Comparison of ENCODE assay signal across 8 mouse cellular contexts in the genomic region with DNA sequence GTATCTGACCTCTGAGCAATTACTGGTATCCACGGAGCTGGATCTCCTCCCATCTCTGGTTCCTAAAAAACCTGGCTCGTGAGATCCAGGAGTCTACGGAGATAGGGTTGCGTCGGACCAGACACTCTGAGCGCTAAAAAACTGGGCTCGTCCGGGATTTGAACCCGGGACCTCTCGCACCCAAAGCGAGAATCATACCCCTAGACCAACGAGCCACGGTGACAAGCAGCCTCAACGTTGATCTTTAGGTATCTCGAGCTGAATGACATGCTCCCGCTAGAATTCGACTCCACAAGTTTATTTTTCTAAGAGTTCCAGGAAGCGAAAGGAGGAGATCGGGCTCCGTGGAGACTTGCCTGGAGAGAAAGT. TPM values are rescaled to one million over a fixed set of nuclear protein-coding genes. Genes with fewer than 3 reads are reported as not detected.
A peak's percentile ranks its signal among the peaks of the same experiment; 100 is the strongest.
DNase-seq lines count a peak whose midpoint lies in the region; ATAC-seq and TF ChIP-seq lines count a peak whose summit lies in the region.

No protein-coding gene starts in this region.

- peaks cover 18% of the 10 kb centered on the region for H3K4me1 ChIP-seq in testis, adult 2 months (ENCODE audit: control insufficient read depth, insufficient read depth, low read length)
- peaks cover 15% of the 10 kb centered on the region; the same call in 1 of the 2 replicates for H3K4me1 ChIP-seq in intestine, embryonic 15.5 days (replicated peaks)
- H3K4me1 ChIP-seq in limb, embryonic 13.5 days, result peaks cover 20% of the 10 kb centered on the region
- H3K4me1 ChIP-seq in midbrain, embryonic 14.5 days (ENCODE audit: control insufficient read depth, insufficient read depth, low read length), result no peaks in the 10 kb centered on the region

- H3K9me3 ChIP-seq in intestine, embryonic 15.5 days, result no peaks in the 10 kb centered on the region
- H3K9me3 ChIP-seq in limb, embryonic 13.5 days, result no peaks in the 10 kb centered on the region
- H3K9me3 ChIP-seq in midbrain, embryonic 14.5 days (ENCODE audit: control insufficient read depth, low read length), result no peaks in the 10 kb centered on the region

- peak overlapping the region; percentile 69 for H3K27ac ChIP-seq in testis, adult 2 months (ENCODE audit: control insufficient read depth, insufficient read depth, low read depth, low read length)
- H3K27ac ChIP-seq in intestine, embryonic 15.5 days, result peak overlapping the region; percentile 82
- peak overlapping the region; percentile 63; the same call in 1 of the 2 replicates for H3K27ac ChIP-seq in limb, embryonic 13.5 days
- H3K27ac ChIP-seq in midbrain, embryonic 14.5 days (replicated peaks; ENCODE audit: low read depth, low read length), result no peak overlapping the region; the same call in 1 of the 2 replicates

- TF ChIP-seq CTCF in testis, adult 2 months (IDR thresholded peaks at IDR 0.05; ENCODE audit: control insufficient read depth, insufficient read depth, insufficient replicate concordance, low read depth, low read length), result no peak

- intact Hi-C loops in gastrocnemius, postnatal 14 days (cut with DNase I; ENCODE audit: low total_unique reads), result no loop called here

- H3K27me3 ChIP-seq in testis, adult 2 months (ENCODE audit: control insufficient read depth, insufficient read depth, low read length), result peaks cover 6% of the 10 kb centered on the region; the same call in 1 of the 2 replicates
- H3K27me3 ChIP-seq in intestine, embryonic 15.5 days (replicated peaks), result no peaks in the 10 kb centered on the region
- H3K27me3 ChIP-seq in limb, embryonic 13.5 days, result peaks cover 11% of the 10 kb centered on the region; the same call in 1 of the 2 replicates
- H3K27me3 ChIP-seq in midbrain, embryonic 14.5 days (ENCODE audit: control insufficient read depth, insufficient read depth, low read length), result peaks cover 2% of the 10 kb centered on the region; the same call in 1 of the 2 replicates

- H3K4me3 ChIP-seq in testis, adult 2 months (ENCODE audit: control insufficient read depth, low read depth, low read length), result peak overlapping the region; percentile 93
- H3K4me3 ChIP-seq in intestine, embryonic 15.5 days (replicated peaks), result peak overlapping the region; percentile 65
- H3K4me3 ChIP-seq in limb, embryonic 13.5 days, result peak overlapping the region; percentile 69
- peak overlapping the region; percentile 57 for H3K4me3 ChIP-seq in midbrain, embryonic 14.5 days (replicated peaks; ENCODE audit: low read depth, low read length)

- no peak for DNase-seq in testis, postnatal 14 days (ENCODE audit: low spot score)
- DNase-seq in embryo, embryonic 10 days (ENCODE audit: low spot score), result peak; percentile 91
- peak; percentile 53 for DNase-seq in gastrocnemius, postnatal 14 days
- DNase-seq in midbrain, embryonic 14.5 days, result peak; percentile 87
- peak; percentile 61 to 80 for DNase-seq in spleen, adult 18-20 months

- peak overlapping the region; percentile 70 for H3K9ac ChIP-seq in intestine, embryonic 15.5 days
- peak overlapping the region; percentile 73 for H3K9ac ChIP-seq in limb, embryonic 13.5 days
- H3K9ac ChIP-seq in midbrain, embryonic 14.5 days (replicated peaks; ENCODE audit: low read length), result peak overlapping the region; percentile 55; the same call in 1 of the 2 replicates

- peak; percentile 50 for ATAC-seq in intestine, embryonic 15.5 days
- peak; percentile 51 for ATAC-seq in limb, embryonic 13.5 days (ENCODE audit: low FRiP score, low read depth)
- ATAC-seq in midbrain, embryonic 14.5 days (ENCODE audit: low FRiP score, low TSS enrichment), result peak; percentile 35; the same call in 1 of the 2 replicates

- under 1% methylated on average over 20 of the region's 20 CpGs for WGBS in intestine, embryonic 15.5 days
- WGBS in limb, embryonic 13.5 days, result 2% methylated on average over 20 of the region's 20 CpGs
- 1% methylated on average over 20 of the region's 20 CpGs for WGBS in midbrain, embryonic 14.5 days

- H3K4me2 ChIP-seq in intestine, embryonic 15.5 days (replicated peaks), result peak overlapping the region; percentile 54
- H3K4me2 ChIP-seq in limb, embryonic 13.5 days (replicated peaks), result peak overlapping the region; percentile 64
- peak overlapping the region; percentile 61 for H3K4me2 ChIP-seq in midbrain, embryonic 14.5 days (ENCODE audit: low read length)

- no peak for TF ChIP-seq POLR2A in testis, adult 2 months (IDR thresholded peaks at IDR 0.05; ENCODE audit: control insufficient read depth, low read depth, low read length)

- no peaks in the 10 kb centered on the region for H3K36me3 ChIP-seq in testis, adult 2 months (ENCODE audit: control insufficient read depth, insufficient read depth, low read length)
- no peaks in the 10 kb centered on the region for H3K36me3 ChIP-seq in intestine, embryonic 15.5 days
- no peaks in the 10 kb centered on the region for H3K36me3 ChIP-seq in limb, embryonic 13.5 days
- H3K36me3 ChIP-seq in midbrain, embryonic 14.5 days (ENCODE audit: control insufficient read depth, insufficient read depth, low read length), result no peaks in the 10 kb centered on the region

RNA-seq across cellular contexts. Expression of a gene that starts 17.7 kb away (rescaled TPM):
- polyA plus RNA-seq in testis, adult 2 months (2012; rRNA removed), result 3.5 and 3.7 TPM in 2 replicates
- 1 to 10 TPM; 2.2 to 2.6 TPM for total RNA-seq in gastrocnemius, postnatal 14 days (2021)
- 15.2 and 17.7 TPM in 2 replicates for polyA plus RNA-seq in intestine, embryonic 15.5 days (2015; fragmentation: Nextera tagmentation; extraction: Ambion mirVana)
- polyA plus RNA-seq in limb, embryonic 13.5 days (2015; fragmentation: Nextera tagmentation; extraction: Ambion mirVana), result 21.0 and 21.7 TPM in 2 replicates
- polyA plus RNA-seq in midbrain, embryonic 14.5 days (2014; fragmentation: Nextera tagmentation; extraction: Ambion mirVana), result 16.8 and 19.1 TPM in 2 replicates

RNA-seq across cellular contexts. Expression of a gene that starts 53.0 kb away (rescaled TPM):
- 45.3 and 57.6 TPM in 2 replicates for polyA plus RNA-seq in testis, adult 2 months (2012; rRNA removed)
- 1 to 10 TPM; 4.9 TPM for total RNA-seq in gastrocnemius, postnatal 14 days (2021)
- polyA plus RNA-seq in intestine, embryonic 15.5 days (2015; fragmentation: Nextera tagmentation; extraction: Ambion mirVana), result 10.4 and 10.5 TPM in 2 replicates
- 19.9 and 22.2 TPM in 2 replicates for polyA plus RNA-seq in limb, embryonic 13.5 days (2015; fragmentation: Nextera tagmentation; extraction: Ambion mirVana)
- polyA plus RNA-seq in midbrain, embryonic 14.5 days (2014; fragmentation: Nextera tagmentation; extraction: Ambion mirVana), result 24.8 and 31.4 TPM in 2 replicates

RNA-seq across cellular contexts. Expression of a gene that starts 54.3 kb away (rescaled TPM):
- polyA plus RNA-seq in testis, adult 2 months (2012; rRNA removed), result 4.5 and 4.9 TPM in 2 replicates
- total RNA-seq in gastrocnemius, postnatal 14 days (2021), result not detected
- 0.14 TPM in 1 of 2 replicates, not detected in the other for polyA plus RNA-seq in intestine, embryonic 15.5 days (2015; fragmentation: Nextera tagmentation; extraction: Ambion mirVana)
- 0.56 and 0.57 TPM in 2 replicates for polyA plus RNA-seq in limb, embryonic 13.5 days (2015; fragmentation: Nextera tagmentation; extraction: Ambion mirVana)
- polyA plus RNA-seq in midbrain, embryonic 14.5 days (2014; fragmentation: Nextera tagmentation; extraction: Ambion mirVana), result not detected in 2 replicates
